Mouse (Mus musculus): ENCODE data around the gene Ugt1a6b. TPM values are rescaled to one million over a fixed set of nuclear protein-coding genes. Genes with fewer than 3 reads are reported as not detected.
A peak's percentile ranks its signal among the peaks of the same experiment; 100 is the strongest.

Gene Ugt1a6b
- total RNA-seq, 2 experiments from 2014 or later = not detected

GRCm38 (mm10) chr1:88186325-88186935 is 83.4 kb downstream of the Ugt1a6b start:
- no peak for DNase-seq
- intact Hi-C loops (cut with DNase I) = no loop called here

- DNase-seq = no peak
- intact Hi-C loops (cut with DNase I) = no loop called here
These were observed 89.1 kb downstream of the Ugt1a6b start for GRCm38 (mm10) chr1:88192136-88192535.

- intact Hi-C loops (cut with DNase I) = no loop called here
- DNase-seq = no peak
These were observed 92.6 kb downstream of the Ugt1a6b start for GRCm38 (mm10) chr1:88195687-88196086.

GRCm38 (mm10) chr1:88197443-88197842 is 94.4 kb downstream of the Ugt1a6b start:
- DNase-seq = no peak
- intact Hi-C loops (cut with DNase I) = no loop called here

- DNase-seq = no peak
- intact Hi-C loops (cut with DNase I) = no loop called here
These were observed 96.9 kb downstream of the Ugt1a6b start for GRCm38 (mm10) chr1:88199996-88200395.

- DNase-seq = no peak
- intact Hi-C loops (cut with DNase I) = no loop called here
These were observed 97.4 kb downstream of the Ugt1a6b start, which contains the start of gene Ugt1a2 for GRCm38 (mm10) chr1:88200456-88200855. Gene Ugt1a2, plus strand, starts transcription at chr1:88200601.

GRCm38 (mm10) chr1:88205294-88205922 is 102.4 kb downstream of the Ugt1a6b start, which contains the start of gene Dnajb3:
Gene Dnajb3, minus strand, starts transcription at chr1:88205782.
- peak; percentile 88 for DNase-seq
- intact Hi-C loops (cut with DNase I) = no loop called here

GRCm38 (mm10) chr1:88206843-88207479 is 103.9 kb downstream of the Ugt1a6b start:
- DNase-seq = no peak
- intact Hi-C loops (cut with DNase I) = no loop called here

- intact Hi-C loops (cut with DNase I) = no loop called here
- no peak for DNase-seq
These were observed 108.8 kb downstream of the Ugt1a6b start, which contains the start of gene Ugt1a1 for GRCm38 (mm10) chr1:88211812-88212211. Gene Ugt1a1, plus strand, starts transcription at chr1:88211959.

GRCm38 (mm10) chr1:88212341-88213045 is 109.4 kb downstream of the Ugt1a6b start:
- DNase-seq = no peak
- intact Hi-C loops (cut with DNase I) = no loop called here

- no peak for DNase-seq
- intact Hi-C loops (cut with DNase I) = no loop called here
These were observed 110.0 kb downstream of the Ugt1a6b start for GRCm38 (mm10) chr1:88213061-88213460.

GRCm38 (mm10) chr1:88213766-88214461 is 110.9 kb downstream of the Ugt1a6b start:
- DNase-seq = no peak
- intact Hi-C loops (cut with DNase I) = no loop called here

GRCm38 (mm10) chr1:88214462-88214952 is 111.5 kb downstream of the Ugt1a6b start:
- no peak for DNase-seq
- intact Hi-C loops (cut with DNase I) = no loop called here

- DNase-seq = no peak
- intact Hi-C loops (cut with DNase I) = no loop called here
These were observed 112.7 kb downstream of the Ugt1a6b start for GRCm38 (mm10) chr1:88215466-88216380.

GRCm38 (mm10) chr1:88216551-88216950 is 113.5 kb downstream of the Ugt1a6b start:
- no peak for DNase-seq
- intact Hi-C loops (cut with DNase I) = no loop called here

GRCm38 (mm10) chr1:88217144-88217543 is 114.1 kb downstream of the Ugt1a6b start:
- intact Hi-C loops (cut with DNase I) = no loop called here
- no peak for DNase-seq

- intact Hi-C loops (cut with DNase I) = no loop called here
- no peak for DNase-seq
These were observed 114.5 kb downstream of the Ugt1a6b start for GRCm38 (mm10) chr1:88217576-88217975.

- intact Hi-C loops (cut with DNase I) = no loop called here
- DNase-seq = no peak
These were observed 115.0 kb downstream of the Ugt1a6b start for GRCm38 (mm10) chr1:88218051-88218450.

GRCm38 (mm10) chr1:88218591-88218990 is 115.5 kb downstream of the Ugt1a6b start:
- intact Hi-C loops (cut with DNase I) = no loop called here
- no peak for DNase-seq
